Mouse (Mus musculus): ENCODE data around the gene D430041D05Rik.
A peak's percentile ranks its signal among the peaks of the same experiment; 100 is the strongest.
"Not testable (repeated sequence)": the region's sequence is repeated elsewhere in the genome, so short reads cannot be mapped to it uniquely, and the experiment has no call there.

The D430041D05Rik gene

GRCm38 (mm10) chr2:104144004-104144403 is 266.8 kb downstream of the D430041D05Rik start:
- no peak for DNase-seq

GRCm38 (mm10) chr2:104142140-104142539 is 268.7 kb downstream of the D430041D05Rik start:
- DNase-seq, result no peak

- DNase-seq, result no peak
These were observed 274.9 kb downstream of the D430041D05Rik start for GRCm38 (mm10) chr2:104135920-104136319.

GRCm38 (mm10) chr2:104134150-104135056 is 276.4 kb downstream of the D430041D05Rik start:
- DNase-seq, result peak; percentile 77

- DNase-seq, result peak; percentile 31
These were observed 277.6 kb downstream of the D430041D05Rik start for GRCm38 (mm10) chr2:104133042-104133810.

- no peak for DNase-seq
These were observed 278.4 kb downstream of the D430041D05Rik start for GRCm38 (mm10) chr2:104132266-104132859.

GRCm38 (mm10) chr2:104130969-104131368 is 279.8 kb downstream of the D430041D05Rik start:
- peak; percentile 68 for DNase-seq

- no peak for DNase-seq
These were observed 280.6 kb downstream of the D430041D05Rik start for GRCm38 (mm10) chr2:104130165-104130564.

GRCm38 (mm10) chr2:104128803-104129531 is 281.8 kb downstream of the D430041D05Rik start:
- no peak for DNase-seq

- DNase-seq, result no peak
These were observed 286.7 kb downstream of the D430041D05Rik start for GRCm38 (mm10) chr2:104124071-104124470.

- no peak for DNase-seq
These were observed 287.3 kb downstream of the D430041D05Rik start for GRCm38 (mm10) chr2:104123540-104123939.

- peak; percentile 94 for DNase-seq
These were observed 288.1 kb downstream of the D430041D05Rik start, which contains the start of gene A930018P22Rik for GRCm38 (mm10) chr2:104122505-104123378. A930018P22Rik (plus strand) TSS chr2:104122769.

- no peak for DNase-seq
These were observed 288.9 kb downstream of the D430041D05Rik start for GRCm38 (mm10) chr2:104121681-104122504.

GRCm38 (mm10) chr2:104120312-104120711 is 290.5 kb downstream of the D430041D05Rik start:
- DNase-seq, result no peak

GRCm38 (mm10) chr2:104119097-104119496 is 291.7 kb downstream of the D430041D05Rik start:
- no peak for DNase-seq

GRCm38 (mm10) chr2:104117173-104117572 is 293.6 kb downstream of the D430041D05Rik start:
- not testable (repeated sequence) for DNase-seq

- no peak for DNase-seq
These were observed 295.9 kb downstream of the D430041D05Rik start for GRCm38 (mm10) chr2:104114898-104115297.

- not testable (repeated sequence) for DNase-seq
These were observed 297.2 kb downstream of the D430041D05Rik start for GRCm38 (mm10) chr2:104113563-104113962.

- not testable (repeated sequence) for DNase-seq
These were observed 299.5 kb downstream of the D430041D05Rik start for GRCm38 (mm10) chr2:104111170-104111797.

- no peak for DNase-seq
These were observed 300.8 kb downstream of the D430041D05Rik start for GRCm38 (mm10) chr2:104110031-104110430.

All from kidney, postnatal 10 days (tissue).